Comparison of ENCODE assay signal across 11 mouse cellular contexts in the genomic region with DNA sequence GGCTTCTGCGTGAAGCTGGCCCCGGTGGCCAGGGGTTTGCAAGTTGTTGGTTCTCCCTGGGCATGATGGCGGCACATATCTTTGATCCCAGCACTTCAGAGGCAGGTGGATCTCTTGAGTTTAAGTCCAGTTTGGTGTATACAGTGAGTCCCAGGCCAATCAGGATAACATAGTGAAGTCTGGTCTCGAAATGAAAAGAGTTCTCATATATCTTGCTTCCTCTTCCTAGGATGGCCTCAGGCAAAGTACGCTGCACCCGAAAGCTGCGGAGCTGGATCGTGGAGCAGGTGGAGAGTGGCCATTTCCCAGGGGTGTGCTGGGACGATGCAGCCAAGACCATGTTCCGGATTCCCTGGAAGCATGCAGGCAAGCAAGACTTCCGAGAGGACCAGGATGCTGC. TPM values are rescaled to one million over a fixed set of nuclear protein-coding genes. Genes with fewer than 3 reads are reported as not detected.
DNase-seq lines count a peak whose midpoint lies in the region; ATAC-seq and TF ChIP-seq lines count a peak whose summit lies in the region.
"Had no signal": no experiment of that assay in that cellular context is flagged by ENCODE, and none has a peak within 500 bp of the region (broad histone marks: within the 10 kb centered on the region; RNA-seq: fewer than 3 reads in every experiment).

No protein-coding gene starts in this region.

- H3K27ac ChIP-seq in heart, postnatal 0 days (ENCODE audit: low read depth): peak overlapping the region; percentile 92
- H3K27ac ChIP-seq in neural tube, embryonic 15.5 days (replicated peaks): no peak overlapping the region
- peak overlapping the region; percentile 82; the same call in 1 of the 2 replicates for H3K27ac ChIP-seq in intestine, embryonic 15.5 days
- H3K27ac ChIP-seq in stomach, postnatal 0 days (replicated peaks): peak overlapping the region; percentile 94

- TF ChIP-seq CTCF in heart, postnatal 0 days (IDR thresholded peaks at IDR 0.05; ENCODE audit: low read depth): no peak
- no peak for TF ChIP-seq CTCF in stomach, postnatal 0 days (IDR thresholded peaks at IDR 0.05; ENCODE audit: low read depth)

- H3K9ac ChIP-seq in heart, postnatal 0 days (replicated peaks; ENCODE audit: low read depth, low read length): peak overlapping the region; percentile 66
- no peak overlapping the region for H3K9ac ChIP-seq in neural tube, embryonic 15.5 days (replicated peaks)
- H3K9ac ChIP-seq in intestine, embryonic 15.5 days: no peak overlapping the region
- H3K9ac ChIP-seq in stomach, postnatal 0 days (ENCODE audit: low read length): peak overlapping the region; percentile 74

- WGBS in heart, postnatal 0 days: 91% methylated on average over 11 of the region's 11 CpGs
- 86% methylated on average over 11 of the region's 11 CpGs for WGBS in neural tube, embryonic 15.5 days
- 90% methylated on average over 11 of the region's 11 CpGs for WGBS in intestine, embryonic 15.5 days
- WGBS in stomach, postnatal 0 days: 86% methylated on average over 11 of the region's 11 CpGs

- DNase-seq in heart, postnatal 0 days (ENCODE audit: low spot score): no peak
- no peak for DNase-seq in heart, adult 9 months (ENCODE audit: low spot score in 2 of 2)
- DNase-seq in neural tube, embryonic 10.5 days (ENCODE audit: extremely low spot score, low spot score): no peak
- no peak for DNase-seq in stomach, postnatal 0 days (ENCODE audit: low spot score)
- no peak for DNase-seq in urinary bladder, postnatal 4 days (ENCODE audit: low spot score in 2 of 2)
- DNase-seq in gastrocnemius, adult 8-10 months (ENCODE audit: low spot score in 2 of 2): no peak
- DNase-seq: left cerebral cortex, postnatal 4 days had no signal

- peak overlapping the region; percentile 70 for H3K4me2 ChIP-seq in heart, postnatal 0 days (ENCODE audit: low read depth, low read length)
- peak overlapping the region; percentile 54 for H3K4me2 ChIP-seq in neural tube, embryonic 15.5 days
- peak overlapping the region; percentile 74; the same call in 1 of the 2 replicates for H3K4me2 ChIP-seq in intestine, embryonic 15.5 days (replicated peaks)
- H3K4me2 ChIP-seq in stomach, postnatal 0 days (replicated peaks; ENCODE audit: low read depth): peak overlapping the region; percentile 62

- no peak for TF ChIP-seq EP300 in heart, postnatal 0 days (IDR thresholded peaks at IDR 0.05; ENCODE audit: low read depth)
- TF ChIP-seq EP300 in stomach, postnatal 0 days (optimal IDR thresholded peaks at IDR 0.05): no peak

- peak overlapping the region; percentile 58 for H3K4me3 ChIP-seq in heart, postnatal 0 days (ENCODE audit: low read depth, low read length)
- H3K4me3 ChIP-seq in neural tube, embryonic 15.5 days (replicated peaks): no peak overlapping the region
- H3K4me3 ChIP-seq in intestine, embryonic 15.5 days (replicated peaks): no peak overlapping the region
- peak overlapping the region; percentile 51 for H3K4me3 ChIP-seq in stomach, postnatal 0 days (ENCODE audit: low read depth, low read length)

- peaks cover 80% of the 10 kb centered on the region for H3K36me3 ChIP-seq in heart, postnatal 0 days (replicated peaks; ENCODE audit: control insufficient read depth, insufficient read depth, low read length)
- H3K36me3 ChIP-seq in neural tube, embryonic 15.5 days: peaks cover 82% of the 10 kb centered on the region
- H3K36me3 ChIP-seq in intestine, embryonic 15.5 days: peaks cover 33% of the 10 kb centered on the region
- peaks cover under 1% of the 10 kb centered on the region for H3K36me3 ChIP-seq in stomach, postnatal 0 days (ENCODE audit: control insufficient read depth, insufficient read depth, low read length)

- no peak for ATAC-seq in heart, postnatal 0 days (ENCODE audit: insufficient read depth, low read depth)
- ATAC-seq in neural tube, embryonic 15.5 days (ENCODE audit: low FRiP score): no peak
- ATAC-seq in intestine, embryonic 15.5 days: no peak
- ATAC-seq in stomach, postnatal 0 days (ENCODE audit: low FRiP score, low TSS enrichment): no peak

- no peaks in the 10 kb centered on the region for H3K9me3 ChIP-seq in heart, postnatal 0 days (replicated peaks; ENCODE audit: control insufficient read depth, low read length)
- H3K9me3 ChIP-seq in neural tube, embryonic 15.5 days (replicated peaks): no peaks in the 10 kb centered on the region
- H3K9me3 ChIP-seq in intestine, embryonic 15.5 days: no peaks in the 10 kb centered on the region
- no peaks in the 10 kb centered on the region for H3K9me3 ChIP-seq in stomach, postnatal 0 days (ENCODE audit: control insufficient read depth, low read length)
- H3K9me3 ChIP-seq: forebrain, embryonic 10.5 days had no signal

- peaks cover 3% of the 10 kb centered on the region; the same call in 1 of the 2 replicates for H3K4me1 ChIP-seq in heart, postnatal 0 days (ENCODE audit: control insufficient read depth, insufficient read depth)
- peaks cover 12% of the 10 kb centered on the region for H3K4me1 ChIP-seq in neural tube, embryonic 15.5 days
- 0 out of 2 replicates have a peak, but pooled peaks cover 10% of the 10 kb centered on the region for H3K4me1 ChIP-seq in intestine, embryonic 15.5 days (replicated peaks)
- H3K4me1 ChIP-seq in stomach, postnatal 0 days (replicated peaks; ENCODE audit: control insufficient read depth, insufficient read depth): no peaks in the 10 kb centered on the region

- no peaks in the 10 kb centered on the region for H3K27me3 ChIP-seq in heart, postnatal 0 days (ENCODE audit: control insufficient read depth, insufficient read depth, low read length)
- no peaks in the 10 kb centered on the region for H3K27me3 ChIP-seq in neural tube, embryonic 15.5 days (replicated peaks)
- H3K27me3 ChIP-seq in intestine, embryonic 15.5 days (replicated peaks): no peaks in the 10 kb centered on the region
- H3K27me3 ChIP-seq in stomach, postnatal 0 days (ENCODE audit: control insufficient read depth, insufficient read depth, low read length): no peaks in the 10 kb centered on the region

RNA-seq across cellular contexts. Expression of gene Irf9, which starts 1.5 kb away (rescaled TPM):
- 31.5 and 44.7 TPM in 2 replicates for total RNA-seq in heart, postnatal 0 days (2014; rRNA removed; ENCODE audit: low replicate concordance)
- 11.6 and 14.2 TPM in 2 replicates for polyA plus RNA-seq in heart, postnatal 0 days (2015; fragmentation: Nextera tagmentation; extraction: Ambion mirVana)
- polyA plus RNA-seq in neural tube, embryonic 15.5 days (2015; fragmentation: Nextera tagmentation; extraction: Ambion mirVana): 10.4 and 13.2 TPM in 2 replicates
- polyA plus RNA-seq in intestine, embryonic 15.5 days (2015; fragmentation: Nextera tagmentation; extraction: Ambion mirVana): 10.5 and 10.8 TPM in 2 replicates
- 14.1 and 14.7 TPM in 2 replicates for polyA plus RNA-seq in stomach, postnatal 0 days (2015; fragmentation: Nextera tagmentation; extraction: Ambion mirVana)
- 1 to 10 TPM; 2.4 to 3.0 (median 2.5) TPM for total RNA-seq in gastrocnemius, adult 8-10 months (2022)

RNA-seq across cellular contexts. Expression of gene Rec8, which starts 13.0 kb away (rescaled TPM):
- total RNA-seq in heart, postnatal 0 days (2014; rRNA removed; ENCODE audit: low replicate concordance): 1.5 and 9.1 TPM in 2 replicates
- polyA plus RNA-seq in heart, postnatal 0 days (2015; fragmentation: Nextera tagmentation; extraction: Ambion mirVana): 1.9 and 2.1 TPM in 2 replicates
- polyA plus RNA-seq in neural tube, embryonic 15.5 days (2015; fragmentation: Nextera tagmentation; extraction: Ambion mirVana): 15.1 and 16.6 TPM in 2 replicates
- 8.2 and 10.5 TPM in 2 replicates for polyA plus RNA-seq in intestine, embryonic 15.5 days (2015; fragmentation: Nextera tagmentation; extraction: Ambion mirVana)
- polyA plus RNA-seq in stomach, postnatal 0 days (2015; fragmentation: Nextera tagmentation; extraction: Ambion mirVana): 4.5 TPM in 2 replicates
- total RNA-seq in gastrocnemius, adult 8-10 months (2022): not detected
- total RNA-seq: neutrophil, adult 5-6 weeks had no signal

RNA-seq across cellular contexts. Expression of gene Rnf31, which starts 13.3 kb away (rescaled TPM):
- total RNA-seq in heart, postnatal 0 days (2014; rRNA removed; ENCODE audit: low replicate concordance): 15.0 and 20.1 TPM in 2 replicates
- polyA plus RNA-seq in heart, postnatal 0 days (2015; fragmentation: Nextera tagmentation; extraction: Ambion mirVana): 10.3 and 13.6 TPM in 2 replicates
- polyA plus RNA-seq in neural tube, embryonic 15.5 days (2015; fragmentation: Nextera tagmentation; extraction: Ambion mirVana): 20.4 and 22.0 TPM in 2 replicates
- polyA plus RNA-seq in intestine, embryonic 15.5 days (2015; fragmentation: Nextera tagmentation; extraction: Ambion mirVana): 15.7 and 16.3 TPM in 2 replicates
- 9.5 and 11.3 TPM in 2 replicates for polyA plus RNA-seq in stomach, postnatal 0 days (2015; fragmentation: Nextera tagmentation; extraction: Ambion mirVana)
- 10 to 100 TPM; 14.8 to 18.7 (median 16.6) TPM for total RNA-seq in gastrocnemius, adult 8-10 months (2022)

RNA-seq across cellular contexts. Expression of gene Psme2, which starts 13.9 kb away (rescaled TPM):
- 35.3 and 352 TPM in 2 replicates for total RNA-seq in heart, postnatal 0 days (2014; rRNA removed; ENCODE audit: low replicate concordance)
- 220 and 234 TPM in 2 replicates for polyA plus RNA-seq in heart, postnatal 0 days (2015; fragmentation: Nextera tagmentation; extraction: Ambion mirVana)
- polyA plus RNA-seq in neural tube, embryonic 15.5 days (2015; fragmentation: Nextera tagmentation; extraction: Ambion mirVana): 186 and 246 TPM in 2 replicates
- 343 and 366 TPM in 2 replicates for polyA plus RNA-seq in intestine, embryonic 15.5 days (2015; fragmentation: Nextera tagmentation; extraction: Ambion mirVana)
- polyA plus RNA-seq in stomach, postnatal 0 days (2015; fragmentation: Nextera tagmentation; extraction: Ambion mirVana): 268 and 316 TPM in 2 replicates
- 10 to 100 TPM; 50.9 to 72.8 (median 62.7) TPM for total RNA-seq in gastrocnemius, adult 8-10 months (2022)

RNA-seq across cellular contexts. Expression of gene Emc9, which starts 19.7 kb away (rescaled TPM):
- total RNA-seq in heart, postnatal 0 days (2014; rRNA removed; ENCODE audit: low replicate concordance): 36.1 and 37.6 TPM in 2 replicates
- polyA plus RNA-seq in heart, postnatal 0 days (2015; fragmentation: Nextera tagmentation; extraction: Ambion mirVana): 52.9 and 54.1 TPM in 2 replicates
- 49.3 and 56.2 TPM in 2 replicates for polyA plus RNA-seq in neural tube, embryonic 15.5 days (2015; fragmentation: Nextera tagmentation; extraction: Ambion mirVana)
- polyA plus RNA-seq in intestine, embryonic 15.5 days (2015; fragmentation: Nextera tagmentation; extraction: Ambion mirVana): 9.6 and 11.6 TPM in 2 replicates
- polyA plus RNA-seq in stomach, postnatal 0 days (2015; fragmentation: Nextera tagmentation; extraction: Ambion mirVana): 13.1 and 14.5 TPM in 2 replicates
- 10 to 100 TPM; 30.6 to 41.6 (median 37.6) TPM for total RNA-seq in gastrocnemius, adult 8-10 months (2022)

Comparison
In these comparisons a context has a peak if more than half of its experiments do, and no peak if none do; other contexts are left out.
1. H3K4me3 ChIP-seq: peak in heart, postnatal 0 days (single experiment) and stomach, postnatal 0 days (single experiment); none in neural tube, embryonic 15.5 days (single experiment) and intestine, embryonic 15.5 days (single experiment).
2. H3K9ac ChIP-seq: peak in heart, postnatal 0 days (single experiment) and stomach, postnatal 0 days (single experiment); none in neural tube, embryonic 15.5 days (single experiment) and intestine, embryonic 15.5 days (single experiment).
3. Peak in every context shown above with its lines, with median percentiles within 50 percentile points of each other: H3K4me2 ChIP-seq.